Mouse (Mus musculus): ENCODE measurements around the gene Enpp6. TPM values are rescaled to one million over a fixed set of nuclear protein-coding genes. Genes with fewer than 3 reads are reported as not detected.

The Enpp6 gene
- polyA plus RNA-seq, 2 experiments = 0.17 to 0.20 TPM

GRCm38 (mm10) chr8:47021135-47021555, 34.5 kb downstream of the Enpp6 start:
- Histone ChIP-seq H3K27ac (no peak overlapping the region), H3K36me3 (replicated peaks; ENCODE audit: control insufficient read depth, insufficient read depth, low read depth) (no peaks in the 10 kb centered on the region), H3K9ac (replicated peaks) (no peak overlapping the region), H3K4me1 (replicated peaks; ENCODE audit: control insufficient read depth in 2 of 2, insufficient read depth in 2 of 2, low read length in 1 of 2) (no peaks in the 10 kb centered on the region), H3K27me3 (ENCODE audit: control insufficient read depth, insufficient read depth, low read length) (no peaks in the 10 kb centered on the region), H3K4me2 (ENCODE audit: low read depth) (no peak overlapping the region), H3K4me3 (ENCODE audit: insufficient read depth in 1 of 2, low read depth in 2 of 2, low read length in 2 of 2) (no peak overlapping the region), H3K9me3 (ENCODE audit: control insufficient read depth, low read length) (no peaks in the 10 kb centered on the region)
- ATAC-seq (ENCODE audit: insufficient read depth) = no peak
- no peak for TF ChIP-seq EP300 (IDR thresholded peaks at IDR 0.05; ENCODE audit: low read depth)
- TF ChIP-seq CTCF (IDR thresholded peaks at IDR 0.05; ENCODE audit: low read depth) = no peak
- DNase-seq (ENCODE audit: low read depth in 3 of 3, low spot score in 3 of 3) = no peak
- WGBS (ENCODE audit: insufficient replicate concordance) = 57% methylated on average over 8 of the region's 8 CpGs

GRCm38 (mm10) chr8:47024612-47025011, 37.9 kb downstream of the Enpp6 start:
- no peak for TF ChIP-seq EP300 (IDR thresholded peaks at IDR 0.05; ENCODE audit: low read depth)
- no peak for TF ChIP-seq CTCF (IDR thresholded peaks at IDR 0.05; ENCODE audit: low read depth)
- H3K9me3 ChIP-seq (ENCODE audit: control insufficient read depth, low read length) = no peaks in the 10 kb centered on the region
- no peak overlapping the region for H3K4me2 ChIP-seq (ENCODE audit: low read depth)
- no peak overlapping the region for H3K27ac ChIP-seq
- ATAC-seq (ENCODE audit: insufficient read depth) (no peak), DNase-seq (ENCODE audit: low read depth in 3 of 3, low spot score in 3 of 3) (no peak)
- no peaks in the 10 kb centered on the region for H3K36me3 ChIP-seq (replicated peaks; ENCODE audit: control insufficient read depth, insufficient read depth, low read depth)
- H3K9ac ChIP-seq (replicated peaks) = no peak overlapping the region
- 56% methylated on average over 4 of the region's 4 CpGs for WGBS (ENCODE audit: insufficient replicate concordance)
- H3K4me1 ChIP-seq (replicated peaks; ENCODE audit: control insufficient read depth in 2 of 2, insufficient read depth in 2 of 2, low read length in 1 of 2) = no peaks in the 10 kb centered on the region
- H3K27me3 ChIP-seq (ENCODE audit: control insufficient read depth, insufficient read depth, low read length) = no peaks in the 10 kb centered on the region
- H3K4me3 ChIP-seq (ENCODE audit: insufficient read depth in 1 of 2, low read depth in 2 of 2, low read length in 2 of 2) = no peak overlapping the region

- TF ChIP-seq EP300 (IDR thresholded peaks at IDR 0.05; ENCODE audit: low read depth) (no peak), CTCF (IDR thresholded peaks at IDR 0.05; ENCODE audit: low read depth) (no peak)
- no peaks in the 10 kb centered on the region for H3K4me1 ChIP-seq (replicated peaks; ENCODE audit: control insufficient read depth in 2 of 2, insufficient read depth in 2 of 2, low read length in 1 of 2)
- 65% methylated on average over 10 of the region's 10 CpGs for WGBS (ENCODE audit: insufficient replicate concordance)
These were observed 40.3 kb downstream of the Enpp6 start for GRCm38 (mm10) chr8:47026841-47027490.

GRCm38 (mm10) chr8:47028474-47028873, 41.8 kb downstream of the Enpp6 start:
- no peaks in the 10 kb centered on the region for H3K36me3 ChIP-seq (replicated peaks; ENCODE audit: control insufficient read depth, insufficient read depth, low read depth)
- H3K9ac ChIP-seq (replicated peaks) = no peak overlapping the region
- H3K4me1 ChIP-seq (replicated peaks; ENCODE audit: control insufficient read depth in 2 of 2, insufficient read depth in 2 of 2, low read length in 1 of 2) = no peaks in the 10 kb centered on the region
- H3K4me3 ChIP-seq (ENCODE audit: insufficient read depth in 1 of 2, low read depth in 2 of 2, low read length in 2 of 2) = no peak overlapping the region
- no peak overlapping the region for H3K27ac ChIP-seq
- no peaks in the 10 kb centered on the region for H3K27me3 ChIP-seq (ENCODE audit: control insufficient read depth, insufficient read depth, low read length)
- H3K4me2 ChIP-seq (ENCODE audit: low read depth) = no peak overlapping the region
- TF ChIP-seq EP300 (IDR thresholded peaks at IDR 0.05; ENCODE audit: low read depth) (no peak), CTCF (IDR thresholded peaks at IDR 0.05; ENCODE audit: low read depth) (no peak)
- H3K9me3 ChIP-seq (ENCODE audit: control insufficient read depth, low read length) = no peaks in the 10 kb centered on the region
- DNase-seq (ENCODE audit: low read depth in 3 of 3, low spot score in 3 of 3) = no peak
- WGBS (ENCODE audit: insufficient replicate concordance) = 61% methylated on average over 6 of the region's 6 CpGs
- no peak for ATAC-seq (ENCODE audit: insufficient read depth)

More at GRCm38 (mm10) chr8:47026841-47027490, 40.3 kb downstream of the Enpp6 start:
- Histone ChIP-seq H3K9ac (replicated peaks) (no peak overlapping the region), H3K4me3 (ENCODE audit: insufficient read depth in 1 of 2, low read depth in 2 of 2, low read length in 2 of 2) (no peak overlapping the region), H3K27me3 (ENCODE audit: control insufficient read depth, insufficient read depth, low read length) (no peaks in the 10 kb centered on the region), H3K9me3 (ENCODE audit: control insufficient read depth, low read length) (no peaks in the 10 kb centered on the region), H3K4me2 (ENCODE audit: low read depth) (no peak overlapping the region), H3K36me3 (replicated peaks; ENCODE audit: control insufficient read depth, insufficient read depth, low read depth) (no peaks in the 10 kb centered on the region), H3K27ac (no peak overlapping the region)
- DNase-seq (ENCODE audit: low read depth in 3 of 3, low spot score in 3 of 3) (no peak), ATAC-seq (ENCODE audit: insufficient read depth) (no peak)

GRCm38 (mm10) chr8:47030321-47030720, 43.6 kb downstream of the Enpp6 start:
- ATAC-seq (ENCODE audit: insufficient read depth) (no peak), DNase-seq (ENCODE audit: low read depth in 3 of 3, low spot score in 3 of 3) (no peak)
- TF ChIP-seq CTCF (IDR thresholded peaks at IDR 0.05; ENCODE audit: low read depth) = no peak
- TF ChIP-seq EP300 (IDR thresholded peaks at IDR 0.05; ENCODE audit: low read depth) = no peak
- Histone ChIP-seq H3K4me2 (ENCODE audit: low read depth) (no peak overlapping the region), H3K27me3 (ENCODE audit: control insufficient read depth, insufficient read depth, low read length) (no peaks in the 10 kb centered on the region), H3K4me3 (ENCODE audit: insufficient read depth in 1 of 2, low read depth in 2 of 2, low read length in 2 of 2) (no peak overlapping the region), H3K27ac (no peak overlapping the region), H3K9me3 (ENCODE audit: control insufficient read depth, low read length) (no peaks in the 10 kb centered on the region), H3K4me1 (replicated peaks; ENCODE audit: control insufficient read depth in 2 of 2, insufficient read depth in 2 of 2, low read length in 1 of 2) (no peaks in the 10 kb centered on the region), H3K36me3 (replicated peaks; ENCODE audit: control insufficient read depth, insufficient read depth, low read depth) (no peaks in the 10 kb centered on the region), H3K9ac (replicated peaks) (no peak overlapping the region)
- 80% methylated on average over 19 of the region's 19 CpGs for WGBS (ENCODE audit: insufficient replicate concordance)

Data from liver, embryonic 14.5 days (tissue).